Mouse (Mus musculus): ENCODE results near the gene Nxf1.

Gene Nxf1

DNA sequence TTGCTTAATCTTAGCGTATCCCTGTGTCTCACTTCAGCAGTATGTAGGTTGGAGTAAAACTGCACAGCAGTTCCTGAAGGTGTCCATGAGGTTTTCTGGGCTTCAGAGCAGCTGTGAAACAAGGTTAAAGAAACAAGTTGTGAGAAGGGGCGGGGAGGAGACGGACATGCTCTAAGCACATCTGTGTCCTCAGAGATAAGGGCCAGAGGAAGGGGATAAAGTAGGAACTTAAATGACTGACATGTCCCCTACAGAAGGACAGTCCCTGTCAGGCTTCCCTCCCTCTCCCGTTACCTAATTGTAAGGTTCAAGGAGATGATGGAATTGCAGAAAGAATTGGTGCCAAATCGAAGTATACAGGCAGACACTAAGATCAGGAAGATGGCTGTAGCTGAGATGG, 16.1 kb downstream of the Nxf1 start:
- DNase-seq = no peak

DNA sequence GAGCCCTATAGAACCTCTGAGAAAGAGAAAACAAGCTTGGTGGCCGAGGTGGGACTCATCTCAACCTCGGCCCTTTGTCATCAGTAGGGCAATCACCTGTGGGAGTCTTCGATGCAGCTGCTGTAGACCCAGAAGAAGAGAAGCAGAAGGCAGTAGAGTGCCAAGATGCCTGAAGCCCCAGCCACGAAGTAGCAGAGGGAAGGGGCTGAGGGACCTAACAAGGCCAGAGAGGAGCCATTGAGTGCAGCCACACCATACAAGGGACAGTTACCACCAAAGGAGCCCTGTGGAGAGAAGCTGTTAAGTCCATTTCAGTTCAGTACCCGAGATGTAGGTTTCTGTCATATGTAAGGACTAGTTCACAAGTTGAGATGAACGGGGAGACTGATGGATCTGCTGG, 16.5 kb downstream of the Nxf1 start:
- DNase-seq = no peak

DNA sequence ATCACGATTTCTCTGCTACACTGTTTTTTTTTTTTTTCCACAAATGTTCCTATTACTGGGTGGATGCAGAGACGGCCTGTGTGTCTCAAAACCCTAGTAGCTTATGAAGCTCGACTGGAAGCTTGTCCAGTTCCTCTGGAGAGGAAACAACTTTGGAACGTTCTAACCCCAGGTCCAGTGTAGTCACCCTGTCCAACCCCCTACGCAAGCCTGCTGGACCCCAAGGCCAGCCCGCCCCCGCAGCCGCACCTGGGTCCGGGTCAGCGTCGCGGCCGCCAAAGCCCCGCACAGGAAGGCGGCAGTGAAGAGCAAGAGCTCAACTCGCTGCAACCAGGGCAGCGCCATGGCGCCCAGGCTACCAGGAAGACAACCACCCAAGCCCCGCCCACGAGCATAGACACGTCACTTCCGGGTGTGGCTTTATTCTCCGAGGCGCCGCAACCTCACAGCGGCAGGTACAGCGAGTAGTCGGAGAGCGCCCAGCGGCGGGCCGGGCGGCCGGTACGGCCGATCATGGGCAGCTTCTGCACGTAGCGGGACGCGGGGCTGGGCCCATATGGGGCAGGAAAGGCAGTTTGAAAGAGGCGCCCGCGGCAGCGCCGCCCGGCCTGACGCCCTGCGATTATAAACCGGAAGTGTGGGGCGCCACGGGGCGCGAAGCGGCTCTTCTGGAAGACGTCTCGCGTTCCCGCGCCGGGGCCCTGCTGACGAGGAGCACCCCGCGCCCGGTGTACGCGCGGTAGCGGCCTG, 17.4 kb downstream of the Nxf1 start, which contains the start of gene Tmem179b:
Tmem179b (minus strand) TSS at position 382 of the 750 bp plus-strand sequence.
- peak; percentile 98 for DNase-seq

DNA sequence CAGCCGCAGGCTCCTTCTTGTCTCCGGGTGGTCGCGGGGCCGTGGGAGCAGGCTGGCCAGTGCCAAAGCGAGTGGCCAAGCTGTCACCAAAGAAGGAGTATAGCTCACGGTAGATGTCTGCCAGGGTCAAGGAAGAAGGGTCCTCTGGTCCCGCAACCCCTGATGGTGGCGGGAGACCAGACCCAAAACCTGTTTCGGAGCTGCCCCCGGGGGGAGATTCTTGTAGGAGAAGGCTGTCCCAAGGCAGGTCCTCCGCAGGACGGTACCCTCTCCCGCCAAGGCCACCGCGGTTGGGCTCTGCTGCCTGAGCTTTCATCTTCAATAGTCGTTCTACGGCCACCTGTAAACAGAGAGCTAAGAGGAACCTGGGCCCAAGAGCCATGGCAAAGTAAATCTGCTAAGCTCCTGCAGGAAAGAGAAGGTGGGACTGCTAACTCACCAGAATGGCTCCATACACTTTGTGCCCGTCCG, 18.1 kb downstream of the Nxf1 start:
- peak; percentile 59 for DNase-seq

DNA sequence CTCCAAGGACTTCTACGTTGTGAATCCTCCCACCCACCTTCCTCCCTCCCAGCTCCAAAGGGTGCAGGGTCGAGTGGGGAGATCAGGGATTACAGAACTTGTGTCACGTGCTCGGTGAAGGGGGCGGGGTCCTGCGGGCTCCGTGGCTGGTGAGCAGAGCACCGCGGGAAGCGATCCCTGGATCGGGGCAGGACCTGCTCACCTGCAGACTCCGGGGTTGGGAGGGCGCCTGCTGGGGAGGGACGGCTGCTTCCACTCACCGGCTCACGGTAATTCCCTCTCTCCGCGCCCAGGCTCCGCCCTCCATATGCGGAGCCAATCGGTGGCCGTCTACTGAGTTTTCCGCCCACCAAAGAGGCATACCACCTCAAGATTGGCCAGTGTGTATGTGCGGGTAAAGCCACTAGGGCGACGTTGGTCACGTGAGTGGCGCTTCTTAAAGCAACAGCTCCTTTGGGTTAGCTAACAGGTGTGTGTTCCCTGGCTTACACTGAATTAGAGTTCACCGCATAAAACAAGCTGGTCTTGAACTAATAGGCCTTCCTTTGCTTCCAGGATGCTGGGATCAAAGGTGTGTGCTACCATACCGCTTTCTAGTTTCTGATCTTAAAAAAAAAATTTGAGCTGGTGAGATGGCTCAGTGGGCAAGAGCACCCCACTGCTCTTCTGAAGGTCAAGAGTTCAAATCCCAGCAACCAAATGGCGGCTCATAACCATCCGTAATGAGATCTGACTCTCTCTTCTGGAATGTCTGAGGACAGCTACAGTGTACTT, 29.3 kb downstream of the Nxf1 start, which contains the start of gene Taf6l:
Taf6l (minus strand) TSS at position 410 of the 774 bp plus-strand sequence.
- peak; percentile 95 for DNase-seq

DNA sequence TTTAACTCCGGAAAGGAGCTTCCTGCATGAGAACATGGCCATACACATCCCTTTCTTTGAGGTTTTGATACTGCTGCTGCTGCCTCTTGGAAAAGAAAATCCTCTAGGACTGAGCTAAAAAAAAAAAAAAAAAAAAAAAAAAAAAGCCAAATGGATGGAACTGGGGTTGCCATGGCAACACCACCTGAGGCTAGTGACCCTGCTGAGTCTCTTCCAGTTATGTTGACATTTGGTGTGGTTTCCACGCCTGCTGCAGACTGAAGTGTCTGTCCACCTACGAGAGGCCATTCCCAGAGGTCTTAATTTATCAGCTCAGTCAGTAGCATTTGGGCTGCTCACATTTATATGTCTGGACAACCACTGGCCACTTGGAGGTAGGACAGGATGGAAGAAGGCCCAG, 31.6 kb downstream of the Nxf1 start:
- no peak for DNase-seq

DNA sequence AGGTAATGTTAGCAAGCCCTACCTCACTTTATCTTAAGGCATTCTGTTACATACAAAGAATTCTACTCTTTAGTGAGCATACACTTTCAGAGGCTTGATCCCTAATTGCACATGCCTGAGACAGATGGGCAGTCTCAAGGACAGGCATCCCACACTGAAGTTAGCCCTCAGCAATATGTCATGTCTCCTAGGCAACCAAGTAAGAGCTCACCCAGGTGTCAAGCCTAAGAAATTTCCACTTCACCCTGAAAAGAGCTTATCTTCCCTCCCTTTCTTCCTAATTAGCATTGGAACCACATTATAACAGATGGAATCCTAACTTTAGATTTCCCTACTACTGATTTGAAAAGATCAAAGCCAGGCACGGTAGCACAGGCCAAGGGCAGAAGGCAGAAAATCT, 32.3 kb downstream of the Nxf1 start:
- no peak for DNase-seq

DNA sequence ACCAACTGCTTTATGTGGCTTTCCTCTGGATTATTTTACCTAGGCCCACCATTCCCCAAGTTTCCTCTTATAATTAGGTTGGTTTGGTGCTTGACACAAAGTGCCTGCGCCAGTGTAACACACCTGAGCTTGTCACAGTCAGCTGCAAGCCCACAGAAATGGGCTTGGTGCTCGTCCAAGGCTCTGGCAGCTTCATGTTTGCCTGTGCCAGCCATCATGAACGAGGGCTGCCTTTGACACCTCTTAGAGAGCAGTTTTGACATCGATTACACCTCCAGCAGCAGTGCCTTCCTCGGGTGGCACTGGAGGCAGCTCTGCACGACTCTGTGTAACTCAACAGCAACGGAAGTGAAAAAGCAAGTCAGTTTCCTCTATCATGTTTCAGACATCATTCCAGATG, 33.3 kb downstream of the Nxf1 start:
- DNase-seq = no peak

DNA sequence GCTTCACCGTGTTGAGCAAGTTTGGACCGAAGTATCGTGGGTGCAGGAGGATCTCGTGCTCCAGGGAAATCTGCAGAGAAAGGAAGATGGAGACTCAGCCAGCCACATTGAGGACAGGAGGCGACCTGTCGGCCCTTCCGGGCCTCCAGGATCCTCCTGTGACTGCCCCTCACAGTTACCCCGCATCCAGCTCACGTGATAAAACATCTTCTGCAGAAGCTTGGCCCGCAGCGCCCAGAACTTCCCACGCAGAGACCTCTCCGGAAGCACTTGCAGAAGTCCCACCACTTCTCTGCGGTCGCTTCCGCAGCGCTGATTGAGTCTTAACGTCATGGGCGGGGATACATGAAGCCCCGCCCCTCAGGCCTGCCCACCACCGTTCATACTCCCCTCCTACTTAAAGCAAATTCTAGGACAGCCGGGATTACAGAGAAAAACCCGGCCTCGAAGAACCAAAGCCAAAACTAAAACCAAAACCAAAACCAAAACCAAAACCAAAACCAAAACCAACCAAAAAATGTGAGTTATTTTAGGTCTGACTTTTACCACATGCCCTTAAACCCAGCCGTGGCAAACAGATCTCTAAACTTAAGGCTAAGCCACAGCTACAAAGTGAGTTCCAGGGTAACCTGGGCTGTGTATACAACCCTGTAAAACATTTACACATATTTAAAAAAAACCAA, 41.5 kb downstream of the Nxf1 start, which contains the start of gene Polr2g:
Polr2g (minus strand) TSS at position 314 of the 683 bp plus-strand sequence.
- DNase-seq = peak; percentile 95

DNA sequence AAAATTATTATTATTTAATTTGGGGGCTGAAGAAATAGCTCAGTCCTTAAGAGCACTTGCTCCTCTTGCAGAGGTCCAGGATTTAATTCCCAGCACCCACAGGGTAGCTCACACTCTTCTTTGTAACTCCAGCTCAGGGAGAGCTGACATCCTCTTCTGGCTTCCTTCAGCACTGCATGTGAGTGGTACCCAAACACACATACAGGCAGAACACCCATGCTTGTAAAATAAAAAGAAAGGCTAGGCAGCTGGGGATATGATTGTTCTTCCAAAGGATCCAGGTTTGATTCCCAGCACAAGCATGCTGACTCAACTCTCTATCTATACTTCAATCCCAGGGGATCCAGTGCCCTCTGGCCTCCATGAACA, 42.1 kb downstream of the Nxf1 start:
- DNase-seq = no peak

DNA sequence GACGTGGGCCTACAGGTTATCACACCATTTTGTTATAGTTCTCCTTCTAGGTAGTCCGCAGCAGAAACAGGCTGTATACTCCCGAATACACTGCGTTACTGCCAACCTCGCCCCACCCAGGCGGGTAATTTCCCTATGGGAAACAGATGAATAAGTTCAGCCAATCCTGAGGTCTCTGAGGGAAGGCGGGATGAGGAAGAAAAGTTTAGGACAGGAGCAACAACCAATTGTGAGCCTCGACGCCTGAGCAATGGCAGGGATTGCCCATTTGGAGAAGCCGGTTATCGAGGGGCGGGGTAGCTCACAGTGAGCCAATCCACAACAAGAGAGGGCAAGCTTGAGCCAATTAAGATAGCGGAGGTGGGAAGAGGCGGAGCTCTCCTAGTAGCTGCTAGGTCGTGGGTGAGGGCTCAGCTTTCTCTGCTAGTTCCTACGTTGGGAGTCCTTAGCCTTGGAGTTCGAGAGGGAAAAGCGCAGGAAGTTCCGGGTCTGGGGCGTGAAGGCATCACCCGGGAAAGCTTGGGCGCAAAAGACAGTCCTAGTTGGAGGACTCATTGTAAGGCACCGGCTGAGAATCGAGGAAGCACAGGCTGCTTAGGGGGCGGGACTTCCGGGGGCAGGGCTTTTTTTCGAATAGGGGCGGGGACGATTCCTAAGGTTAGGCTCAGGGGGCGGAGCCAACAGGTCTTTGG, 45.4 kb downstream of the Nxf1 start, which contains the start of gene Zbtb3:
Zbtb3 (plus strand) TSS at position 426 of the 692 bp plus-strand sequence.
- DNase-seq = peak; percentile 95

DNA sequence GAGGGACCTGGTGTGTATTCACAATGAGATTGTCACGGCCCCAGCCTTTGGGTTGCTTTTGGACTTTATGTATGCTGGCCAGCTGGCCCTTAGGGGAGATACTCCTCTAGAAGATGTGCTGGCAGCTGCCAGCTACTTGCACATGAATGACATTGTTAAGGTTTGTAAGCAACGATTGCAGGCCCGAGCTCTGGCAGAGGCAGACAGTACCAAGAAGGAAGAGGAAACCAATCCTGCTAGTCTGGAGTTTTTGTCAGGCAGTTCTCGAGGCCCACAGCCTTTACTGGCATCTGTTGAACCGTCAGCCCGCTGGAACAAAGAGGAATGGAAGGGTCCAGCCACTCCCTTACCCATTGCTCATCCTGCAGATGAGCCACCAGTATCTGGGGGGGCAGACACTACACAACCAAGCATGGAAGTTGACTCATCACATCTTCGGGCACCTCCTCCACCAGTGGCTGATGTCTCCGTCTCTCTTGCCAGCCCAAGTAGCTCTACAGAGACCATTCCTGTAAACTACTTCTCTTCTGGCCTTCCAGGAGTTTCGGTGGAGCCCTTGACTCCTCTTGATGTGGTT, 46.4 kb downstream of the Nxf1 start:
- DNase-seq = no peak

DNA sequence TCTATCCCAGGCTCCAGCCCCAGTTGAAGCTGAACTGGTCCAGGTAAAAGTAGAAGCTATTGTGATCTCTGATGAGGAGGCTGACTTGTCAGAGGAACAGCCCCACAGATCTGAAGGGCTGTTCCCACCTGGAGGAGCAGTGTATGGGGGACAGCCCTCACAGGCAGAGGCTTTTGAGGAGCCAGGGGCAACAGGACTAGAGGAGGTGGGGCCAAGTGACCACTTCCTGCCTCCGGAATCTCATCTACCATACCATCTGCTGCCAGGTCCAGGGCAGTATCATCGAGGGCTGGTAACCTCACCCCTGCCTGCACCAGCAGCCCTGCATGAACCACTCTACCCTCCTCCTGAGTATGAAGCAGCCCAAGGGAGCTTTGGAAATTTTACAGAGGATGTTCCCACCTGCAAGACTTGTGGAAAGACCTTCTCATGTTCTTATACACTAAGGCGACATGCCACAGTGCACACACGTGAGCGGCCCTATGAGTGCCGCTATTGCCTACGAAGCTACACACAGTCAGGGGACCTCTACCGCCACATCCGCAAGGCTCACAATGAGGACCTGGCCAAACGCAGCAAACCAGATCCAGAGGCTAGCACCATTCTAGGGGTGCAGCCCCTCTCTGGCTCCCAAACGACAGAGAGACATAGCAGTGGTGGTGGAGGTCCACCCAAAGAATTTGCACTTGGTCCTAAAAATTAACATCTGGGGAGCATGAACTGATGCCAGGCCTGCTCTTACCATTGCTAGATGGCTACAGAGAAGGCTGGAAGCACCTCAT, 47.2 kb downstream of the Nxf1 start:
- no peak for DNase-seq

DNA sequence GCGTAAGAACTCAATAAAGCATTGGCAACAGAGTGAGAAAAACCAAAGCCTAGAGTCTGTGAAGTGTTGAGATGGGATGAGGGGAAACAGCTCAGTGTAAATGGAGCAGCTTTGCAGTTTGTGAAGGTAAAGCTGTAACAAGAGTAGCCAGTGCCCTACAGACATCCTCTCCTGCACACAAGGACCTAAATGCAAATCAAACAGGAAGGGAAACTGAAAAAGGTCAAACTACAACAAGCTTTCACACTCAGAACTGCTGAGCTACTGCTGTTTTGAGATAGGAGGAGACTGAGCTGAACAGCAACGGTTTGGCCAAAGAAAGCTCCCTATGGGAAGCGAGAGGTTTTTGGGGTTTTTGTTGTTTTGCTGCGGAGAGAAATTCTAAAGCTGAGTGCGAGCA, 49.9 kb downstream of the Nxf1 start:
- no peak for DNase-seq

DNA sequence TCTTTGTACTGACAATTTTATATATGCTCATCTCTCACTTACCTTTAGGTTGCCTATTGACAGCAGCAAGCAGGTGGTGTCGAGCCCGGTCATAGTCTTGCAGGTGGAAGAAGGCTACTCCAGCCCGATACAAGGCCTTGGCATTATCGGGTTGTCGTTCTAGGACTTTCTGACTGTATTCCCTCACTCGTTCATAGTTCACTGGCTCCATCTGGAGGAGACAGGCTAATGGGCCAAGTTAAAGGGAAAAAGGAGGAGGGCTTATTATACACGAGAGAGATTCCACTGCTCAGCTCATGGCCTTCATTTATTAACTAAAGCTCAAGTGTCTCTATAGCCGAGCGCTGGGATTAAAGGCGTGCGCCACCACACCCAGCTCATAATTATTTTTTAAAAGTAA, 58.9 kb downstream of the Nxf1 start:
- peak; percentile 49 for DNase-seq

DNA sequence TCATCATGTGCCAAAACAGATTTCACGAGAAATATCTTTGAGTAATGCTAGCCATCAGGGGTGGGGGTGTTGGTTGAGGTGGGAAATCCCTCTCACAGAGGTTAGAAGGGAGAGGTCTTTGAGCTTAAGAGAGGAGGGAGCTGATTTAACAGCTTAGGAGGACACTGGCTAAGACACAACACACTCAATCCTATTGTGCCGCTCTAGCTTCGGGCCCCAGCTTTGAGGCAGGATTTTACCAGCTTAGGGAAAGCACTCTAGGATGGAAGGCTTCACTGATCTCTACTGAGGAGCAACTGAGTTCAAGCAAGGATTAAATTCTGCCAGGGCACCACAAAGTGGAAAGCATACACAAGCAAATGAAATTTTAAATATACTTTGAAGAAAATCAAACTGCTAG, 60.1 kb downstream of the Nxf1 start:
- no peak for DNase-seq

DNA sequence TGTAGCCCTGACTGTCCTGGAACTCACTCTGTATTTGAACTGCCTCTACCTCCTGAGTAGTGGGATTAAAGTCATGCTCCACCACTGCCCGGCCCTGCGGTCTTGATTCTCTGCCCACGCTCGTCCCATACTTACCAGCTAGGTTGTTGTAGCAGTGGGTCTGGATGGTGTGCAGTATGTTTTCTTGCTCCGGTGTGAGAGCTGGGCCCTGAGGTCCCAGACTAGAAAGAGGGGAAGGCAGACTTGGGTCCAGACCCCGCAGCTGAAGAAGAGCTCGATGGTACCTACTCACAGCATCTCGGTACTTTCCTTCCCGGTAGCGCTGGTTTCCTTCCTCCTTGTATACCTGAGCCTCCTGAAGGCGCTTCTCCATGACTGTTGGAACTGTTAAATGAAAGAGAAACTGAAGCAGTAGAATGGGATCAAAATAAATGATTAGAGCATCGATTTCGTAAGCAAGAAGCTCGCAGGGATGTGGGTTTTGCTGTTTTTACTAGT, 61.5 kb downstream of the Nxf1 start:
- no peak for DNase-seq

DNA sequence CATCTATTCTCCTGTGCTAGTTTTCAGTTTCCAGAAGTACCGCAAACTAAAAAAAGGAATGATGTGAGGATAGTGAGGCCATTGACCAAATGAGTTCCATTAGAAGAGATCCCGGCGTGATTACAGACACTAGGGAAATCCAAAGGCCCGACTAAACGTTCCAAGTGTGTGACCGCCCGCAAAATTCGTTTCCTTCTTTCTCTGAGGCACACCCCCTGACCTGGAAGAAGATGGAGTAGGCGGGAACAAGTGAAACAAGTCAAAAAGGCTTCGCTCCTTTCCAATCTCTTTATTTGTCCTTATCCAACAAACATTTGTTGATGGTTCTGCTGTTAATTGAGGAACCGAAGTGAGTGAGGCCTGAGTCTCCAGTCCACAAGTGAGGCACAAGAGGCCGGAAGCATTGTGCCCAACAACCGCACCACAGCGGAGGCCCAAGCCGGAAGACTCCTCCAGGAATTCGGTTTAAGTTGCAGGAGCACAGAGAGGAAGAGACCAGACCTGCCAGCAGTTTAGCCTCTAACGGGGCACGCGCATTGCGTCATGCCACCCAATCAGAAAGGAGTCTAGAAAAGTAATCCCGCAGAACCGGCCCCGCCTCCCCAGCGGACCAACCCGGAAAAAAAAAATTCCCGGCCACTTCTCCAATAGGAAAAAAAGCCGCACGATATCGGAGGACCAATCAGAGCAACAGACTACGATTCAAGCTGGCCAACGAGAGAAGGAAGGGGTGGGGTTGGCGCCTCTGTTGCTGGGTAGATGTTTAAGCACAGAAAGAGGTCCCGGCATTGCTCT, 62.1 kb downstream of the Nxf1 start, which contains the start of gene Ttc9c:
Ttc9c (minus strand) TSS at position 533 of the 795 bp plus-strand sequence.
- DNase-seq = peak; percentile 98

DNA sequence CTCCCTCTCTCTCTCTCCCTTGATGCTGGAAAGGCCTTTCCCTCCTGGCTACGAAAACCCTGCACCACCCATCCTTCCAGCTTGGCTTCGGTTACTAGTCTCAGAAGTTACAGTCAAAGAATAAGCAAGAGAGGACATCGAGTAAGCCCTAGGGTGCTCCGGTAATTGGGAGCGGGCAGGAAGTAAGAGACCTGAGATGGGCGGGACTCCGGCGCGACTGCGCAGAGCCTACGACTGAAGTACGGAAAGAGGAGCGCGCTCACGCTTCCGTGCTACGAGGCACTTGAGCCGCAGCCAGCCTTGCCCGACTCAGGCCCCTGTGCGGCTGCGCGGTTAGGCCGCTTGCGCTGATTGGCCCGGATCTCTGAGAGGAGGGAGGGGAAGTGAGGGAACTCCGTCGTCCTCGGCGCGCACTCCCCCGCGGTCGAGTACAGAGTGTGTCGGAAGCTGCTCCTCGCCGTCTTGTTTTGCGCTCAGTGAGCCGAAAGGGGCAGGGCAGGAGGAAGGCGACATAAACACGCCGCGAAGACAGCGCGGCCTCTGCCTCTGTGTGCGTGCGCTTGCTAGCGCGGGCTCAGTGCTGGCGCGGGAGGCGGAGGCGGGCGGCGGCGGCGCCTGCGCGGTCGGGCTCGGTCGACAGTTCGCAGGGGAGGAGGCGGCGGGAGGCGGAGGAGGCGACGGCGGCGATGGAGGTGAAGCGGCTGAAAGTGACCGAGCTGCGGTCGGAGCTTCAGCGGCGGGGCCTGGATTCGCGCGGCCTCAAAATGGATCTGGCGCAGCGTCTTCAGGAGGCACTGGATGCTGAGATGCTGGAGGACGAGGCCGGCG, 62.9 kb downstream of the Nxf1 start, which contains the start of gene Hnrnpul2:
Hnrnpul2 (plus strand) TSS at position 415 of the 828 bp plus-strand sequence.
- peak; percentile 99 for DNase-seq

Data from kidney, postnatal 10 days (tissue).